Mouse (Mus musculus) ovary, postnatal 10 days (tissue): ENCODE results near the gene Eef1akmt3.
A peak's percentile ranks its signal among the peaks of the same experiment; 100 is the strongest.

Source experiments
- DNase-seq: peaks from one replicate; pipeline ENCODE4 v3.0.0; 2022; ENCODE audit warnings: low spot score

Eef1akmt3 gene

GRCm38 (mm10) chr10:126997340-126998113, 43.8 kb downstream of the Eef1akmt3 start:
- no peak for DNase-seq

GRCm38 (mm10) chr10:126993621-126994020, 47.7 kb downstream of the Eef1akmt3 start:
- DNase-seq = no peak

- DNase-seq = no peak
Measured at GRCm38 (mm10) chr10:126991676-126992075, 49.6 kb downstream of the Eef1akmt3 start.

GRCm38 (mm10) chr10:126990313-126991056, 50.8 kb downstream of the Eef1akmt3 start:
- peak; percentile 61 for DNase-seq

- DNase-seq = no peak
Measured at GRCm38 (mm10) chr10:126988513-126989165, 52.7 kb downstream of the Eef1akmt3 start.

GRCm38 (mm10) chr10:126987183-126988118, 53.9 kb downstream of the Eef1akmt3 start:
- DNase-seq = no peak

- DNase-seq = peak; percentile 71
Measured at GRCm38 (mm10) chr10:126986541-126986961, 54.8 kb downstream of the Eef1akmt3 start.

GRCm38 (mm10) chr10:126985579-126985978, 55.7 kb downstream of the Eef1akmt3 start:
- DNase-seq = no peak

GRCm38 (mm10) chr10:126985127-126985526, 56.2 kb downstream of the Eef1akmt3 start:
- no peak for DNase-seq

- DNase-seq = no peak
Measured at GRCm38 (mm10) chr10:126984189-126985004, 56.9 kb downstream of the Eef1akmt3 start.

- no peak for DNase-seq
Measured at GRCm38 (mm10) chr10:126983193-126983725, 58.1 kb downstream of the Eef1akmt3 start.

GRCm38 (mm10) chr10:126981746-126982145, 59.6 kb downstream of the Eef1akmt3 start:
- DNase-seq = no peak
